Mouse (Mus musculus) monocyte, adult 5-6 weeks (primary cell): Measurements from ENCODE around the gene Cyp4f15. TPM values are rescaled to one million over a fixed set of nuclear protein-coding genes. Genes with fewer than 3 reads are reported as not detected.

Experiments used
- ATAC-seq: fragments of 153-309, 156-312 bp; replicated peaks from 2 replicates; pipeline ENCODE4 v1.8.0; 2017; ENCODE audit warnings: mild to moderate bottlenecking; ENCODE audit not compliant: low TSS enrichment, insufficient number of reproducible peaks, severe bottlenecking, poor library complexity, low FRiP score
- total RNA-seq: library from RNA; stranded (forward); fragments of 200-1000, 200-491, 200-594 nt; gene quantifications from 3 replicates; pipeline ENCODE4 v1.2.3, GENCODE M21; 2017

Cyp4f15 gene
- total RNA-seq, 1 experiment from 2014 or later = not detected

GRCm38 (mm10) chr17:32750611-32751010 lies 65.2 kb downstream of the Cyp4f15 start:
- no peak for ATAC-seq

Other genes with a start within 250 kb of the Cyp4f15 start
- gene Cyp4f39, start 232.9 kb upstream of the Cyp4f15 start, total RNA-seq = not detected in 3 replicates
- 0.11 to 1.2 TPM (median 1.1 TPM) in 3 replicates for gene Cyp4f17, start 179.6 kb upstream of the Cyp4f15 start, total RNA-seq
- 94.6 to 125 TPM (median 116 TPM) in 3 replicates for gene Cyp4f16, start 149.1 kb upstream of the Cyp4f15 start, total RNA-seq
- 0.11 to 0.57 TPM (median 0.19 TPM) in 3 replicates for gene Cyp4f37, start 64.3 kb upstream of the Cyp4f15 start, total RNA-seq
- gene Cyp4f40, start 26.7 kb upstream of the Cyp4f15 start, total RNA-seq = not detected in 3 replicates
- gene Zfp871, start 102.7 kb downstream of the Cyp4f15 start, total RNA-seq = 48.5 to 60.7 TPM (median 59.6 TPM) in 3 replicates
- gene Zfp811, start 124.3 kb downstream of the Cyp4f15 start, total RNA-seq = 0.19 TPM in 1 of 3 replicates, not detected in the others
- 4.2 to 8.3 TPM (median 6.1 TPM) in 3 replicates for gene Zfp799, start 144.6 kb downstream of the Cyp4f15 start, total RNA-seq
- gene Zfp870, start 206.0 kb downstream of the Cyp4f15 start, total RNA-seq = 6.6 to 8.9 TPM (median 8.6 TPM) in 3 replicates
- gene Cyp4f14, start 231.7 kb downstream of the Cyp4f15 start, total RNA-seq = not detected in 3 replicates